Mouse (Mus musculus): ENCODE measurements at regions not wholly inside any gene's neighbourhood (a gene's known extent, or its start where the extent isn't known, plus 50 kb on each side); places are given as distances from the start of the nearest gene placed in this dataset.

GRCm38 (mm10) chr1:108255147-108255546 is 665.3 kb downstream of the Serpinb8 start:
- no peak for TF ChIP-seq CTCF (IDR thresholded peaks at IDR 0.05; ENCODE audit: low read depth)
- no peak for TF ChIP-seq EP300 (optimal IDR thresholded peaks at IDR 0.05)
